Comparison of ENCODE assay signal across 26 mouse cellular contexts in the genomic region with DNA sequence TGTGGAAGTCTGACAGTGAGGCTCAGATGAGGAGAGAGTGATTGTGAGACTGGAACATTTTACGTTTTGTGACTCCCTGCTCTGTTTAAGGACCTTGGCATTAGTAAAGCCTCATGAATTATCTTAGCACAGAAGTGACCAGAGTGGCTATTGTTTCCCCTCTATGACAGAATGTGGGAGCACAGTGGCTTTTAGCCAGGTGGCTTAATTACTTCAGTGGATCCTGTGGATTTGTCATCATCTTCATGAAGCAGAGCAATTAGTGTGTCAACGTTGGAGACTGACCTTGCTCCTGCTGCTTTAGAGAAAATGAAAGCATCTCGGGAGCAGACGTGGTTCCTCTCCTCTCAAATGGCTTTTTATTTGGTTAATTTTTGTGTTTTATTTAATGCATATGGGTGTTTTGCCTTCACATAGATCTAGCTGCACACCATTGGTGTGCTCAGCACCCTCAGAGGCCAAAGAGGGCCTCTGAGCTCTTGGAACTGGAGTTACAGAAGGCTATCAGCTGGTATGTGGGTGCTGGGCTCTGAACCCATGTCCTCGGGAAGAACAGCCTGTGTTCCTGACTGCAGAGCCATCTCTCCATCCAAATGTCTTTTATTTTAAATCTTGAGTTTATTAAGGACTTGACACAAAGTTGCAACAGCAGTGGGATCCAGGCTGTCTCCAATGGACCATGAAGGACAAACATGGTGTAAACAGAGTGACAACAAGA. TPM values are rescaled to one million over a fixed set of nuclear protein-coding genes. Genes with fewer than 3 reads are reported as not detected.
DNase-seq lines count a peak whose midpoint lies in the region; ATAC-seq and TF ChIP-seq lines count a peak whose summit lies in the region.
"Had no signal": no experiment of that assay in that cellular context is flagged by ENCODE, and none has a peak within 500 bp of the region (broad histone marks: within the 10 kb centered on the region; RNA-seq: fewer than 3 reads in every experiment).

No protein-coding gene starts in this region.

- no peak overlapping the region for H3K9ac ChIP-seq in hindbrain, postnatal 0 days (replicated peaks; ENCODE audit: low read length)
- H3K9ac ChIP-seq in liver, postnatal 0 days (replicated peaks): no peak overlapping the region
- H3K9ac ChIP-seq: forebrain, embryonic 13.5 days; heart, embryonic 13.5 days; liver, embryonic 13.5 days; midbrain, embryonic 15.5 days had no signal

- no peaks in the 10 kb centered on the region for H3K4me1 ChIP-seq in hindbrain, postnatal 0 days (ENCODE audit: insufficient read depth, low read length)
- H3K4me1 ChIP-seq in hindbrain, embryonic 10.5 days (replicated peaks): no peaks in the 10 kb centered on the region
- H3K4me1 ChIP-seq in liver, postnatal 0 days (ENCODE audit: insufficient read depth): no peaks in the 10 kb centered on the region
- H3K4me1 ChIP-seq: forebrain, embryonic 13.5 days; liver, embryonic 13.5 days; midbrain, embryonic 15.5 days had no signal

- peak overlapping the region; percentile 64; the same call in 1 of the 2 replicates for H3K27ac ChIP-seq in hindbrain, postnatal 0 days
- H3K27ac ChIP-seq in hindbrain, embryonic 10.5 days: no peak overlapping the region
- H3K27ac ChIP-seq in liver, postnatal 0 days (ENCODE audit: low read depth): no peak overlapping the region
- H3K27ac ChIP-seq: forebrain, embryonic 13.5 days; heart, adult 2 months; heart, embryonic 13.5 days; liver, embryonic 13.5 days; macrophage; midbrain, embryonic 15.5 days had no signal

- H3K9me3 ChIP-seq in hindbrain, postnatal 0 days (ENCODE audit: low read length): no peaks in the 10 kb centered on the region
- no peaks in the 10 kb centered on the region for H3K9me3 ChIP-seq in hindbrain, embryonic 10.5 days
- no peaks in the 10 kb centered on the region for H3K9me3 ChIP-seq in liver, postnatal 0 days (ENCODE audit: low read length)
- H3K9me3 ChIP-seq: forebrain, embryonic 13.5 days; heart, embryonic 13.5 days; liver, embryonic 13.5 days; midbrain, embryonic 15.5 days had no signal

- no peak for TF ChIP-seq CTCF in hindbrain, postnatal 0 days (IDR thresholded peaks at IDR 0.05; ENCODE audit: low read depth)
- TF ChIP-seq CTCF in liver, postnatal 0 days (IDR thresholded peaks at IDR 0.05; ENCODE audit: low read depth): no peak

- 54% methylated on average over 5 of the region's 5 CpGs for WGBS in hindbrain, postnatal 0 days
- 82% methylated on average over 5 of the region's 5 CpGs for whole genome bisulfite sequencing in hindbrain, embryonic 10.5 days
- WGBS in liver, postnatal 0 days (ENCODE audit: insufficient replicate concordance): 74% methylated on average over 5 of the region's 5 CpGs

- peaks cover 17% of the 10 kb centered on the region for H3K36me3 ChIP-seq in hindbrain, postnatal 0 days (ENCODE audit: insufficient read depth, low read length)
- peaks cover 3% of the 10 kb centered on the region; the same call in 1 of the 2 replicates for H3K36me3 ChIP-seq in hindbrain, embryonic 10.5 days
- no peaks in the 10 kb centered on the region for H3K36me3 ChIP-seq in liver, postnatal 0 days (replicated peaks; ENCODE audit: insufficient read depth, low read length)
- H3K36me3 ChIP-seq: liver, embryonic 13.5 days; midbrain, embryonic 15.5 days had no signal

- no peaks in the 10 kb centered on the region for H3K27me3 ChIP-seq in hindbrain, postnatal 0 days (ENCODE audit: insufficient read depth, low read length)
- H3K27me3 ChIP-seq in hindbrain, embryonic 10.5 days (ENCODE audit: insufficient read depth, poor library complexity, severe bottlenecking): no peaks in the 10 kb centered on the region
- no peaks in the 10 kb centered on the region for H3K27me3 ChIP-seq in liver, postnatal 0 days (ENCODE audit: insufficient read depth, low read length)
- H3K27me3 ChIP-seq: forebrain, embryonic 13.5 days; heart, embryonic 13.5 days; liver, embryonic 13.5 days; midbrain, embryonic 15.5 days had no signal

- H3K4me2 ChIP-seq in hindbrain, postnatal 0 days (ENCODE audit: low read depth, low read length): no peak overlapping the region
- no peak overlapping the region for H3K4me2 ChIP-seq in liver, postnatal 0 days (ENCODE audit: low read depth, low read length)
- H3K4me2 ChIP-seq: forebrain, embryonic 13.5 days; heart, embryonic 13.5 days; liver, embryonic 13.5 days; midbrain, embryonic 15.5 days had no signal

- peak; percentile 64 for DNase-seq in hindbrain, postnatal 0 days (ENCODE audit: low spot score)
- no peak for DNase-seq in hindbrain, embryonic 10.5 days (ENCODE audit: low spot score)
- peak; percentile 39 for DNase-seq in cerebellum, adult 11 months
- DNase-seq in cerebellum, adult 8-10 months: peak; percentile 34
- DNase-seq in cerebellum, postnatal 36 days: peak; percentile 23 to 42
- no peak for DNase-seq in liver, postnatal 0 days
- no peak for DNase-seq in layer of hippocampus, adult 9-10 months (ENCODE audit: low spot score)
- DNase-seq: adrenal gland, adult 2 months; adrenal gland, postnatal 36 days; B cell, adult 2 months; gastrocnemius, postnatal 25 days; heart, adult 2 months; heart, postnatal 10 days; kidney, adult 11 months; kidney, postnatal 14 days; liver, embryonic 13.5 days; lung, adult 2 months; lung, postnatal 10 days; right cerebral cortex, postnatal 25 days; thymus, postnatal 14 days had no signal

- H3K4me3 ChIP-seq in hindbrain, postnatal 0 days (ENCODE audit: low read length): no peak overlapping the region
- no peak overlapping the region for H3K4me3 ChIP-seq in hindbrain, embryonic 10.5 days
- no peak overlapping the region for H3K4me3 ChIP-seq in liver, postnatal 0 days (ENCODE audit: low read depth, low read length)
- H3K4me3 ChIP-seq: forebrain, embryonic 13.5 days; heart, adult 2 months; heart, embryonic 13.5 days; liver, embryonic 13.5 days; midbrain, embryonic 15.5 days had no signal

- peak; percentile 78 for ATAC-seq in hindbrain, postnatal 0 days
- no peak for ATAC-seq in liver, postnatal 0 days
- ATAC-seq: activated CD4-positive, CD25-positive, alpha-beta regulatory T cell, adult 4 months; forebrain, embryonic 13.5 days; inflammation-experienced regulatory T-cells, adult 6 months had no signal

- TF ChIP-seq EP300 in liver, postnatal 0 days (IDR thresholded peaks at IDR 0.05; ENCODE audit: low read depth): no peak

RNA-seq across cellular contexts. Expression of a gene that starts 41.2 kb away (rescaled TPM):
- 226 and 314 TPM in 2 replicates for total RNA-seq in hindbrain, postnatal 0 days (2014; rRNA removed)
- polyA plus RNA-seq in hindbrain, postnatal 0 days (2015; fragmentation: Nextera tagmentation; extraction: Ambion mirVana): 457 and 505 TPM in 2 replicates
- polyA plus RNA-seq in hindbrain, embryonic 10.5 days (2016; fragmentation: Nextera tagmentation; extraction: Ambion mirVana): 101 and 114 TPM in 2 replicates
- 14.3 and 16.2 TPM in 2 replicates for polyA plus RNA-seq in liver, postnatal 0 days (2015; fragmentation: Nextera tagmentation; extraction: Ambion mirVana)

Comparison
In these comparisons a context has a peak if more than half of its experiments do, and no peak if none do; other contexts are left out.
1. DNase-seq: peak in hindbrain, postnatal 0 days (single experiment), cerebellum, adult 11 months (single experiment), cerebellum, adult 8-10 months (single experiment) and cerebellum, postnatal 36 days (2 of 2); none in hindbrain, embryonic 10.5 days (single experiment), liver, postnatal 0 days (single experiment) and layer of hippocampus, adult 9-10 months (single experiment).